Mouse (Mus musculus) intestine, embryonic 16.5 days (tissue): ENCODE measurements around the gene Fgfrl1. TPM values are rescaled to one million over a fixed set of nuclear protein-coding genes. Genes with fewer than 3 reads are reported as not detected.
A peak's percentile ranks its signal among the peaks of the same experiment; 100 is the strongest.

Experiments used
- ATAC-seq: fragments of 200-750 bp; cut with Nextera tagmentation; 2 replicates; pipeline ENCODE4 v1.8.0; 2017; ENCODE audit warnings: moderate TSS enrichment, moderate library complexity
- H3K27ac ChIP-seq: fragments of 300-500 bp; sonication (generic); 2 replicates; pipeline ENCODE4 v1.5.1; 2014; ENCODE audit warnings: mild to moderate bottlenecking, low read length
- H3K27me3 ChIP-seq: fragments of 300-500 bp; sonication (generic); replicated peaks from 2 replicates; pipeline ENCODE4 v1.6.1; 2014; ENCODE audit warnings: low read length, control low read depth, mixed read lengths; ENCODE audit not compliant: control insufficient read depth, insufficient read depth
- H3K36me3 ChIP-seq: fragments of 300-500 bp; sonication (generic); 2 replicates; pipeline ENCODE4 v1.6.1; 2014; ENCODE audit warnings: low read length, control low read depth; ENCODE audit not compliant: control insufficient read depth, insufficient read depth
- H3K4me1 ChIP-seq: fragments of 300-500 bp; sonication (generic); 2 replicates; pipeline ENCODE4 v1.6.1; 2014; ENCODE audit warnings: low read length, control low read depth, mixed read lengths; ENCODE audit not compliant: control insufficient read depth, insufficient read depth
- H3K4me2 ChIP-seq: fragments of 300-500 bp; sonication (generic); 2 replicates; pipeline ENCODE4 v1.6.1; 2014; ENCODE audit warnings: low read depth, low read length, control low read depth
- H3K4me3 ChIP-seq: fragments of 300-500 bp; sonication (generic); 2 replicates; pipeline ENCODE4 v1.5.1; 2014; ENCODE audit warnings: mild to moderate bottlenecking, low read length
- H3K9ac ChIP-seq: fragments of 300-500 bp; sonication (generic); 2 replicates; pipeline ENCODE4 v1.6.1; 2014; ENCODE audit warnings: low read depth, low read length
- H3K9me3 ChIP-seq: fragments of 300-500 bp; sonication (generic); 2 replicates; pipeline ENCODE4 v1.6.1; 2016; ENCODE audit warnings: low read length, control low read depth; ENCODE audit not compliant: control insufficient read depth
- WGBS: fragments of 180-500 bp; shearing (Covaris S2); extraction: QIAGEN DNeasy Blood & Tissue Kit; methylation state at CpG from one replicate; pipeline ENCODE4 v1.1.7; 2014; 5-methylcytosine and 5-hydroxymethylcytosine counted together
- polyA plus RNA-seq: library from polyadenylated mRNA; unstranded; fragments of >200 nt; fragmentation: Nextera tagmentation; extraction: Ambion mirVana; gene quantifications from 2 replicates; pipeline ENCODE4 v1.2.1, GENCODE M21; 2015

Fgfrl1 gene
- polyA plus RNA-seq, 1 experiment from 2014 or later = 8.5 TPM

DNA sequence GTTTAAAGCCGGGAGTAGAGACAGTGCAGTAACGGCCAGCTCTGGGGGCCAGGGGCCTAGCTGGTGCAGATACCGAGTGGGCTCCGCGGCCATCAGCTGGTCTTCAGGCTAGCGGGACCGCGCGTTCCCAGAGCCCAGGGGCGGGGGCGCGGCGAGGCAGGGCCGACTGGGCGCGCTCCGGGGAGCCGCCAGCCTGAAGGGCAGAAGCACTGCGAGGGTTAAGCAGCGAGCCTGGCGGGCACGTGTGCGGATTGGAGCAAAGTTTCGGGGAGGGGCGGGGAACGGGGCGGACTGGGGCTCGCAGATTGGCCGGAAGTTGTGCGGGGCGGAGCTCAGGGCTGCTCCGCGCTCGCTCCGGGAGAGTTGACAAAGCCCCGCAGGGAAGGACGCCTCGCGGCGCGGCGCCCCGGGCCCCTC is 1.7 kb downstream of the Fgfrl1 start:
- H3K27ac ChIP-seq = peak overlapping the region; percentile 60
- under 1% methylated on average over 35 of the region's 43 CpGs for WGBS

DNA sequence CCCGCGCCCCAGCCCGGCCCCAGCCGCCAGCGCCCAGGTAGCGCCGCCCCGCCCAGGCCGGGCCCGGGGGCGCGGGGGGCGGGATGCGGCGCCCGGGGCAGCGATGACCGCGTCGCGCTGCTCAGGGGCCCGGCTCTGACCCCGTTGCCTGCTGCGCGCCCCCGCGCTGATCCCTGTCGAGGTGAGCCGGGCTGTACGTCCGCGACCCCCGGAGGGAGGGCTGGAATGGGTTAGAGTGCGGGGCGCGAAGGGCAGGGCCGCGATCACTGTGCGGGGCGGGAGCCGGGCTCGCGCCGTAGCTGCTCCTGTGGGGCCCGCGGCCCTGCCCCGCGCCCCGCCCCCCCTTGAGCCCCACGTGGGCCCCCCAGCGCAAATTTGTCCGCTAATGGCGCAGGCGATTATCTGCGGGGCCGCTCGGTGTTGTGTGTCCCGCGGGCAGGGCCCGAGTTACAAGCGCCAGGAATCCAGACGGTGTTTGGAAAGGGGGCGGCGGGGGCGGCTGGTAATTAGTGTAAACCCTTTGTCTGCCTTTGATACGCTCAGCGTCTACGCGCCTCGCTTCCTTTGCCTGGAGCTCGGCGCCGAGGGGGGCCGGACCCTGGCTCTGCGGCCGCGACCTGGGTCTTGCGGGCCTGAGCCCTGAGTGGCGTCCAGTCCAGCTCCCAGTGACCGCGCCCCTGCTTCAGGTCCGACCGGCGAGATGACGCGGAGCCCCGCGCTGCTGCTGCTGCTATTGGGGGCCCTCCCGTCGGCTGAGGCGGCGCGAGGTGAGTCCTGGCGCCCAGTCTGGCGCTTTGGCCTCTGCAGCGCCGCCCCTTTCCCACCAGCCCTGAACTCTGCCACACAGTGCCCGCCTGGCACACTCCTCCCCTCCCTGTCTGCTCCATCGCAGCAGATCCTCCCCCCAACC is 2.4 kb downstream of the Fgfrl1 start:
- under 1% methylated on average over 79 of the region's 99 CpGs for WGBS
- H3K4me1 ChIP-seq = peaks cover 53% of the 10 kb centered on the region
- no peaks in the 10 kb centered on the region for H3K9me3 ChIP-seq
- H3K4me2 ChIP-seq = peak overlapping the region; percentile 86
- H3K27ac ChIP-seq = peak overlapping the region; percentile 60
- H3K9ac ChIP-seq = peak overlapping the region; percentile 85
- H3K27me3 ChIP-seq = no peaks in the 10 kb centered on the region
- H3K36me3 ChIP-seq = no peaks in the 10 kb centered on the region
- H3K4me3 ChIP-seq = peak overlapping the region; percentile 88
- ATAC-seq = peak; percentile 65

More for the DNA sequence above, 1.7 kb downstream of the Fgfrl1 start:
- peak; percentile 95 for ATAC-seq
- Histone ChIP-seq H3K9me3 (no peaks in the 10 kb centered on the region), H3K4me2 (peak overlapping the region; percentile 86), H3K27me3 (no peaks in the 10 kb centered on the region), H3K36me3 (no peaks in the 10 kb centered on the region), H3K9ac (peak overlapping the region; percentile 85), H3K4me3 (peak overlapping the region; percentile 88), H3K4me1 (peaks cover 46% of the 10 kb centered on the region)

DNA sequence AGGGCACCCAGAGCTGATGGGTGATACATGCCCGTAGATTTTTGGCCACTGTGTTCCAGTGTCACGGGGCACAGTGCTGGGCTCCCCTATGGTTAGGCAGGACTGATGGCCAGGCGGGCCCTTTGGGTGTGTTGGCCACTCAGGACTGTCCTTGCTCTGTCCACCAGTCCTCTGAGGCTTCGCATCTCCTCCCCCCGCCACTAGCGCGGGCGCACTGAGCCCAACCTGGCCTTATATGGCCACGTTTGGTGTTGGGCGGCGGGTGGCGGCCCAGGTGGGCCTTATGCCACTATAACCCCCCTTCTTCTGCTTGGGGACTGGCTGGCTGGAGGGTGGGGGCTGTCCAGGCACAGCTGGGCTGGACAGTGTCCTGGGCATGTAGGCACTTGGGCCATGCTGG is 3.7 kb downstream of the Fgfrl1 start:
- 0 out of 2 replicates have a peak overlapping the region, but pooled peaks have one; percentile 86 for H3K4me2 ChIP-seq
- no peaks in the 10 kb centered on the region for H3K9me3 ChIP-seq
- 96% methylated on average over 12 of the region's 12 CpGs for WGBS
- H3K27me3 ChIP-seq = no peaks in the 10 kb centered on the region
- no peak overlapping the region for H3K4me3 ChIP-seq
- ATAC-seq = no peak
- no peak overlapping the region for H3K27ac ChIP-seq
- peaks cover 62% of the 10 kb centered on the region for H3K4me1 ChIP-seq
- H3K9ac ChIP-seq = no peak overlapping the region
- H3K36me3 ChIP-seq = no peaks in the 10 kb centered on the region

DNA sequence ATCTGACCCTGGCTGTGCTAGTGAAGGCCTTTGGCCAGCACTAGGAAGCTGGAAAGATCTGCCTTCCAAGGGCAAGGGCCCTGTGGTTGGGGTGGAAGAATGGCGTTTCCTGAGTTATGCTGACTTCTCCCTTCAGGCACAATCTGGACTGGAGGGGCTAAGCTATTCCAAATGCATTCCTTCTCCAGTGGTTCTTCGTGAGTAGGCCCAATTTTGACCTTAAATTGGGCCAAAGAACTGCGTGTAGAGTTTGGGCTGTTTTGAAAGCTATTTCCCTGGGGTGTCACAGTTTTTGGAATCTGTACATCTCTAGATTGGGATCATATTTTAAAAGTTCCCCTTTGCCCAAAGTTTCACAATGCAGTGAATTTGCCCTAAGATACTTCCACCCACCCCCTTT is 4.4 kb downstream of the Fgfrl1 start:
- no peak overlapping the region for H3K4me2 ChIP-seq
- WGBS = 87% methylated on average over 3 of the region's 3 CpGs
- no peaks in the 10 kb centered on the region for H3K27me3 ChIP-seq
- H3K4me1 ChIP-seq = peaks cover 65% of the 10 kb centered on the region
- no peak overlapping the region for H3K4me3 ChIP-seq
- ATAC-seq = no peak
- no peak overlapping the region for H3K27ac ChIP-seq
- no peaks in the 10 kb centered on the region for H3K36me3 ChIP-seq
- no peak overlapping the region for H3K9ac ChIP-seq
- H3K9me3 ChIP-seq = no peaks in the 10 kb centered on the region

DNA sequence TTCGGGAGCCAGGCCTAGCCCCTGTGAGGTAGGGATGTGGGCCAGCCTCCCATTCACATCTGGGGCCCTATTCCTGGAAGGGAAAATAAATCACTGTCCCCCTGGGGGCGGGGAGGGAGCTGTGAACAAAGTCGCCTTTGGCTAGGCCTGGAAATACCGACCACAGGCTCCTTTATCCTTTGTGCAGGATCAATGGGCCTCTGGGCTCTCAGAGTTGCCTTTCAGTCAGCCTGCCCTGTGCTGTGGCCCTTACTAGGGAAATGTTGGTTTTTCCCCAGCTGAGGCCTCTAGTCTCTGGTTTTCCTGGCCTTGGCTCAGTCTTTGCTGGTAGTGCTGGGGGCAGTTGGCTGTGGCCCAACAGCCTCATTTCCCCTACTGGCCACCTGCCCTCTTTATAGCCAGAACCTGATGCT is 5.2 kb downstream of the Fgfrl1 start:
- no peak overlapping the region for H3K4me2 ChIP-seq
- H3K9me3 ChIP-seq = no peaks in the 10 kb centered on the region
- no peak for ATAC-seq
- peak overlapping the region; percentile 49; the same call in 1 of the 2 replicates for H3K27ac ChIP-seq
- H3K4me3 ChIP-seq = no peak overlapping the region
- H3K4me1 ChIP-seq = peaks cover 61% of the 10 kb centered on the region
- H3K27me3 ChIP-seq = no peaks in the 10 kb centered on the region
- no peaks in the 10 kb centered on the region for H3K36me3 ChIP-seq
- peak overlapping the region; percentile 41; the same call in 1 of the 2 replicates for H3K9ac ChIP-seq
- WGBS = 34% methylated on average over 4 of the region's 4 CpGs

DNA sequence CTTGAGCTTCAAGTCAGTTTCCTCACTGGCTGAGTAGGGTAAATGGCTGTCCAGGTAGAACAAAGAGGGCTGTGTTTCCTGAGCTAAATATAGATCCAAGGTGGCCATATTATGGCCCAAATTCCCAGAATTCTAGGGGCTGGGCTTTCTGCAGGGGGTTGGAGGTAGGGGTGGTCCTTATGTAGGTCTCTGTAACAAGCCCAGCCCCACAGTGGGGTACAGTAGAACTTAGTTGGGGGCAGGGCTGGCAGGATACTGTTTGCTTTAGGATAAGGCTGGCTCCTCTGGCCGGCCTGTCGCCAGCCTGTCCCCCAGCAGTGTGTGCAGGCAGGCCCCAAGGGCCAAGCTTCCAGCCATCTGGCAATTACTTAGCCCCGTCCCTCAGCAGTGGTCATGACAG is 8.2 kb downstream of the Fgfrl1 start:
- no peak overlapping the region for H3K4me2 ChIP-seq

DNA sequence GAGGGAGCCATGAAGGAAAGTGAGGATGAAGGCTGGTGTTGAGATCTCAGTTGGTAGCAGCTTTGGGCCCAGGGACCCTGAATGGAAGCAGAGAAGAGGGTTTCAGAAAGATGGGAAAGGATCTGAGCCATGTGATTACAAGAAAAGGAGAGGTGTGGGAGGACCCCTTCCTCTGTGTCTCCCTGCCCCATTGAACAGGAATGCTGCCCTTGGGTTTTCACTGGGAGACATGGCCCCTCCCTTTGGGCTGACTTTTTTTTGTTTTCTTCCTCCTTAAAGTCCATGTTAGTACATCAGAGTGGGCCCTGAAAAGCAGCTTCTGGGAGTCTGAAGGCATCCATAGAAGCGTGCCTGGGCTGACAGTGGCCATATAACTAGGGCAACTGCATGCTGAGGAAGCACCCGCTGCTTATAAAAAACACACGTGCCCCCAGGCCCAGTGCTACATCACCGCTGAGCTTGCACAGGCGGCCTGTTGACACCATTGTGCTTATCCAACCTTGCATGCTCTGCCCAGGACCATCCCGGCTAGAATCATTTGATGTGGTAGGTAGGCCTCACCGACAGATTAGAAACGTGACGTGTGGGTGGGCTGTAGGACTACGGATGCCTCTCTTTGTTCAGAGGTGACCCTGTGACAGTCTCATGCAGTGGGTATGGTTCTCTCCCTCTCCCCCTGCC is 9.3 kb downstream of the Fgfrl1 start:
- Histone ChIP-seq H3K9me3 (no peaks in the 10 kb centered on the region), H3K27me3 (no peaks in the 10 kb centered on the region), H3K4me1 (peaks cover 55% of the 10 kb centered on the region), H3K36me3 (0 out of 2 replicates have a peak, but pooled peaks cover 2% of the 10 kb centered on the region), H3K4me3 (no peak overlapping the region), H3K9ac (no peak overlapping the region), H3K4me2 (no peak overlapping the region), H3K27ac (no peak overlapping the region)
- WGBS = 81% methylated on average over 10 of the region's 10 CpGs
- no peak for ATAC-seq

More for the DNA sequence above, 8.2 kb downstream of the Fgfrl1 start:
- H3K4me1 ChIP-seq = peaks cover 65% of the 10 kb centered on the region
- no peaks in the 10 kb centered on the region for H3K9me3 ChIP-seq
- 35% methylated on average over 3 of the region's 3 CpGs for WGBS
- H3K36me3 ChIP-seq = no peaks in the 10 kb centered on the region
- no peak overlapping the region for H3K4me3 ChIP-seq
- H3K27me3 ChIP-seq = no peaks in the 10 kb centered on the region
- ATAC-seq = peak; percentile 55
- peak overlapping the region; percentile 42 for H3K27ac ChIP-seq
- H3K9ac ChIP-seq = no peak overlapping the region

DNA sequence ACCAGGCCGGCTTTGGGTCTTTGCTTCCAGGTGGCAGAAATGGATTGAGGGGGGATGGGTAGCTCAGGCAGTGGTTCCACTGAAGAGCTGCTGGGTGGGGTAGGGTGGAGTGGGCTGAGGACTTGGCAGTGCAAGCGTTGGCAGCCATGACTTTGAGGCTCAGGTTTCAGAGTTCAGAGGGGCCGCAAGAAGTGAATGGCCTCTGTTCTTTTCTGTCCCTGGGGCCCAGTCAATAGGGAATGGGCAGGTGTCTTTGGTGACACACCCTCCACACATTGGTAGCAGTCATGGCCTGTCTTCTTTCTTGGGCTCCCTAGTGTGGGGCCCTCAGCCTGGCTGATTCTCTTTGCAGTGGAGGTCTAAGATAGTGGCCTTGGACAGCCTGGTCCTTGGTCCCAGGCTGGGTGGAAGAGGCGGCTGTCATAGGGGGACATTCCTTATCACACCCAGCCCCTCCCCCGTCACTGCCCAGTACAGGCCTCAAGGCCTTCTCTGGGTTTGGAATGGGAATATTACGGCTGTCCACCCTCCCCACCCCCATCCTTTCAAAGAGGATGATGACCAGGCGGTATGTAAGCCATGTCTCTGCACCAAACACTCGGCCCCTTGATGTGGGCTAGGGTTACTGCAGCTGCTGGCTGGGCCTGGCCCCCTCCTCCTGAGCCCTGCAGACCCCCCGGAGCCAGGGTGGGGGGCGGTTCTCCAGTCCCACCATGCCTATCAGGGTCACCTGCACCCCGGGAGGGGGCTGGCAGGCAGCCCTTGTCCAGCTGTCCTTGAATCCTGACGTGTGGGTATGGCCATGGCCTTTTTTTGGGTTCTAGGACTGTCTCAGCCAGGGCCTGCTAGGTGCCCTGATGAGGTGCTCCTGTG is 11.8 kb downstream of the Fgfrl1 start:
- no peaks in the 10 kb centered on the region for H3K9me3 ChIP-seq
- H3K4me3 ChIP-seq = no peak overlapping the region
- H3K36me3 ChIP-seq = 0 out of 2 replicates have a peak, but pooled peaks cover 3% of the 10 kb centered on the region
- H3K4me1 ChIP-seq = peaks cover 45% of the 10 kb centered on the region
- H3K27ac ChIP-seq = peak overlapping the region; percentile 59
- no peak overlapping the region for H3K9ac ChIP-seq
- ATAC-seq = peak; percentile 86
- H3K4me2 ChIP-seq = no peak overlapping the region
- 64% methylated on average over 12 of the region's 12 CpGs for WGBS
- H3K27me3 ChIP-seq = no peaks in the 10 kb centered on the region
